Mouse (Mus musculus): ENCODE data around the gene Bhlhe41.

Bhlhe41 gene

DNA sequence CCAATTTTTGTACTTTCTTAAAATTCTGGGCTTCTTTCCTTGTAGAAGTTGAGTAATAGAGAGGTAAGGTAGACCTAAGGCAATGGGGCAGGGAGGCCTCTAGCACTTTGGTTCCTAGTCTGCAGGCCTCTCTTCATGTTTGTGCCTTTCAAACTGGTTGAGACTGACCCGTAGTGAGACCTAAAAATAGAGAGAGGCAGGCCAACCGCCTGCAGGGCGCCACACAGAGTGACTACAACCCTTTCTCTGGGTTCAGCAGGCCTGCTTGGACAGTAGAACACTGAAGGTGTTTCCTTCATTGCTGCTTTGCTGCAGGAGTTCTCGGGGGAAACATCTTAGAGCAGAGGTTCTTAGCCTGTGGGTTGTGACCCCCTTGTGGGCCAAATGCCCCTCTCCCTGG lies 5.6 kb upstream of the Bhlhe41 start:
- no peak for DNase-seq

DNA sequence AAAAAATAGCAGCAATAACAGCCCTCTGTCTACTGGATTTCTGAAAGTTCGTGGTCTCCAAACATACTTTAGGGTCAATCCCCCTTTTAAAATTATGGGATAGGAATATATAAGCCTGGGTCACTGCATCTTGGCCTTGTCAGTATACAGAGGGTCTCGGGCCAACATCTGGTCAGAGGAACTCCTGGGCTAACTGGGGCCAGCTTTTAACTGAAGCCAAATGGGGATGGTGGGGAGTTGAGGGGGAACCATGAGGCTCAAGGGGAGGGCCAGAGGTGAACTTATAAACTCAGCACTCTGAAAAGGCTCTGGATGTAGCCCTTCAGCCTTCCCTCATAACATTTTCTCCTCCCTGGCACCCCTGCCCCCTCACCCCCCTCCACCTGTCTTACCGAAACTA lies 1.8 kb upstream of the Bhlhe41 start:
- no peak for DNase-seq

GRCm38 (mm10) chr6:145865886-145866851 lies 811 bp upstream of the Bhlhe41 start:
- DNase-seq: peak; percentile 55

DNA sequence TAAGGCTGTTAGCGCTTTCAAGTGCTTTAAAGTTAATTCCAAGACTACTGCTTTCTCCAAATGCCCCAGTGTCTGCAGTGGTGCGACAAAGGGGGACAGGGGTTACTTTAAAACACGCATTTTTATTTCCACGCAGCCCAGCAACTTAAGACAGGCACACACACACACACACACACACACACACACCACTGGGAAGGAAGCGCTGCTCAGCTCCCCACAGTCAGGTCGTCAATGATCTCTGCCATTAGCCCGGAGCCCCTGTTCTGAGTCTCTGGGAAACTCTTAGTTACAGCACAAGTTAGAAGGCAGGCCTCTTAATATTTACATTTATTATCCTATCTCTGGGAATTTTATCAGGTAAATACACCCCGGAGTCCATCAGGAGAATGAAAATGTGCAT lies 1.2 kb downstream of the Bhlhe41 start:
- no peak for DNase-seq

- DNase-seq: peak; percentile 55
These were observed 2.0 kb downstream of the Bhlhe41 start for GRCm38 (mm10) chr6:145863065-145863971.

DNA sequence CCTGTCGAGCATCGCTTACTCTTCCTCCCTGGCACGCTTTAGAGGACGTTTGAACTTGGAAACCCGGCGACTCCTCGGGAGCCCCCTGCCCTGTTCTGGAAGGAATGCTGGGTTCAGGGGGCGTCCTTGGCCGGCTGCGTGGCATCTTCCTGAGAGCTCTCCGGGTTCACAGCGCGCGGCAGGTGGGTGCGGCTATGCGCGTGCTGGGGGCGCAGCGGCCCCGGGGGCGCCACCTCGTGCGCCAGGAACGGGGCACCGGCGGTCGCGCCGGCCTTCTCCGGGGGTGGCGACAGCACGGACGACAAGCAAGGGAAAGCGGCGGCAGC lies 2.7 kb downstream of the Bhlhe41 start:
- no peak for DNase-seq

DNA sequence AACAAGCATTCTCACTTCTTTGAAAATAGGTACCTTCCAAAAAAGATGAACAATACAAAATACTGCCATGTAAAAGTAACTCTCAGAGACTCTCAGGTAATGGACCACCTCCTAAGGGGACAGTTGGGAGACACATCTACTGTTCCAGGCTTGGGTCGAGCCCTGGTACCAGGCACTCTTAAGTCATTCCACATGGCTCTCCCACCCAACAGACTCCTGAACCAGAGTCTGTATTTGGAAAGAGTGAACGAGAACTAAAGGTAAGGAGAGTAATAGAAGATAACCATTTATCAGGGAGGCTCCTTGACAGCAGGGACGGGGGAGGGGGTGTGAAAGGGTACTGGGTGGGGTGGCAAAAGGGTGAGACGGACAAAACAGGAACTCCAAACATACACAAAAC lies 3.0 kb downstream of the Bhlhe41 start:
- DNase-seq: no peak

DNA sequence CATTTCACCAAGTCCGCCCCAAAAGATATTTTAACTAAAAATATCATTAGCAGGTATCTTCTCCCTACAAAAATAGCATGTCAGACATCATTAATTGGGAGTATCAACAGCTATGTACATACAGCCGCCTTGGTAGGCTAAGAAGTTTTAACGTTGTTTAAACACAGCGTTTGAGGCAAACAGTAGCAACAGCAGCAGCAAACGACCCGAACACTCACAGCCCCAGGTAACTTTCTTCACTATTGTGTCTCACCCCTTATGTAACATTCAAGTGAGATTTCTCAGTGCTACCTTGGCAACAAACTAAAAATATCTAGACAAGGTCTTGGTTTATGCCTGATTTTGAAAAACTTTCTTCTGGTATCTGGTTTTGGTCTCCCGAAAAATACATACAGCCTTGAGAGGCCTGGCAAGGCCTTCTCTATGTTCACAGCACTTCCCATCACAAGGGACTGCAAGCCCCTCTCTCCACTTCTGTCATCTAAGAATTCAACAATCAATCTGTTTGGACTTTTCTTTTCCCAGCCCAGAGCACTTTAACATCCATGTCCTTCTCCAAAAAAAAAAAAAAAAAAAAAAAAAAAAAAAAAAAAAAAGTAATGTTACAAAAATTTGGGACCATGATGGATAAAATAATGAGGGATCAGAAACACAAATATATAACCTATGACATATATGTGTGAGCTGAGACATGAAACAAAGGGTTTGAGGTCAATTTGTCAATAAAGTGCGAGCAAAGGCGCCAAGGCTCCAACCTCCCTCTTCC lies 3.7 kb downstream of the Bhlhe41 start:
- no peak for DNase-seq

GRCm38 (mm10) chr6:145860350-145860749 lies 5.0 kb downstream of the Bhlhe41 start:
- DNase-seq: no peak

GRCm38 (mm10) chr6:145858414-145858813 lies 6.9 kb downstream of the Bhlhe41 start:
- DNase-seq: no peak

DNA sequence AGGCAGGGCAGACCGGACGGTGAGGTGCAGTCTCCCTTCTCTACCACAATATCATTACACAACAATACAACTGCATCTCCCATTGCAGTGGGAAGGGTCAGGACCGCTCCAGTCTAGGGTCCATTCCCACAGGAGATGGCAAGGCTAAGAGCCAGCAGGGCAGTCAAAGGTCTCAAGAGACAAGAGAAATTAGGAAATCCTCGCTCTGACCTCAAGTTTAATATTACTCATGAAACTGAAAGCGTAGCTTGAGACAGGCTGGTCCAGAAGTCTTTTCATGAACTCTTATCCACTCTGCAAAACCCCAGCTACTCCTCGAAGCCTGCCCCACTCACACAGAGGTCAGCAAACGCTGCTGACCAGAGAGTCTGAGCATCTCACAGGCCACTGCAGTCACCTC lies 7.9 kb downstream of the Bhlhe41 start:
- no peak for DNase-seq

DNA sequence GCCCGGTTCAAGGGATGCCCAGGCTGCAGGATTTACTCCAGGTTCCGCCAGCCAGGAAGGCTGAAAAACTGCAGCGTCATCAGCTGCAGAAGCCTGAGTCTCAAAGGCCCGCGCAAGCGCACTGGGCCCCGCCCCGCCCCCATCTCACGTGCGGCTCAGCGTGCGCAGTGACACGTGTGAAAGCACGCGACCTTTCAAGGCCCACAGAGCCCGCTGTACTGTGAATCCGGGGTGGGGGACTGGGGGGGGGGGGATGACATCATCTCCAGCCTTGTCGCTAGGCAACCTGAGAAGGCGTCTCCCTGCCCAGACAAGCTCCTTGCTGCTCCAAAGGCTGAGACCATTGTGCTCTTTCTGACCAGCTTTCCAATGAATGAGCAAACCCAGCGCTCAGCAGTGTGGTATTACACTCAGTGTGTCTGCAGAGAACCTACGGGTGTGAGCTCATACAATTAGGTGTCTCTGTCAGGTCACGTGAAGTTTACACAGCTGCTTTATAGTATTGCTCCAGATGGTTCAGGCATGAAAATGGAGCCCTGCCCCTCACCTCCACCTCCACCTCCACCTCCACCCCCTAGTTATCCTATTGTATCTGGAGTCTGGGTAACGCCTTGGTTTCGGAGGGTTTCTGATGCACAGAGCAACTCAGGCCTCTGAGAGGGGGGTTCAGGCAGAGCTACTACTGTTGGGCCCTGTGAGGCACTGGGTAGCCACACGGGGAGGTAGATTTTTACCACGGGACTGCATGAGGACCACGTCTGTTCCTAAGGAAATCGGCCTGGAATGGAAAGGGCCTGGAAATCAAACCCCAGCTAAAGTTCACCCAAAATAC lies 9.4 kb downstream of the Bhlhe41 start:
- DNase-seq: peak; percentile 87

GRCm38 (mm10) chr6:145854756-145855155 lies 10.6 kb downstream of the Bhlhe41 start:
- no peak for DNase-seq

GRCm38 (mm10) chr6:145853356-145854079 lies 11.8 kb downstream of the Bhlhe41 start:
- DNase-seq: no peak

GRCm38 (mm10) chr6:145852708-145853107 lies 12.7 kb downstream of the Bhlhe41 start:
- DNase-seq: no peak

DNA sequence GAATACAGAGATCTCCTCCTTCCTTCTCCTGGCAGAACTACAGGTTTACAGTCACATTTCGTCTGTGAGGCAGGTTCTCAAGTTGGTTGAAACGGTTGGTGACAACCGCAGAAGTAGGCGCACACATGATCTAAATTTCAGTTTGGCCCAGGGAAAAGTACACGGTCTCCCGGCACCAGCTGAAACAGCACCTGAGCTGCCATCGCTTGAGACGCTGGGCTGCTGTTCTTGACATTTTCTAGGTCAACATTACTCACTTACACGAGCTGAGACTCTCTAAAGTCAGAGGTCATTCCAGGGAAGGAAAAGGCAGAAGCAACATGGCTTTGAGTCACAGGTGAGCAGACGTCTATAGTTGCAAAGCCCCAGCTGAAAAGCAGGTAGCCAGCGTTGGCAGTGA lies 13.4 kb downstream of the Bhlhe41 start:
- DNase-seq: no peak

DNA sequence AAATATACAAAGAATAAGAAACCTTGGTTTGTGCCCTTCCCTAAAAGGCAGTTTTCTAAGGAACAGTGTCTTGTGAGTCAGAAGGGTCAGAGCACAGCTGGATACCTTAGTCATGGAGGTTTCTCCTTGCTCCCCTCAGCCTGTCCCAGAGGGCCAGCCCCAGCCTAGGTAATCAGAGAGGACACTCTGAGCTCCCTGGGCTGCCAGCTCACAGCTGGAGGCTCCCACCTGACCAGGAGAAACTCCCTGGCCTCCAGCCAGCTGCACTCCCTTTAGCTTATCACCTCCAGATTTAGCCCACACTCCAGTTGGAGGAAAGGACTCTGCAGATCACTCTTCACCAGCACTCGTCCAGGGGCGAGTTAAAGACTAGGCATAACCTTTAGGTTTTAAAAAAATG lies 14.6 kb downstream of the Bhlhe41 start:
- DNase-seq: no peak

GRCm38 (mm10) chr6:145847661-145848060 lies 17.7 kb downstream of the Bhlhe41 start:
- DNase-seq: no peak

DNA sequence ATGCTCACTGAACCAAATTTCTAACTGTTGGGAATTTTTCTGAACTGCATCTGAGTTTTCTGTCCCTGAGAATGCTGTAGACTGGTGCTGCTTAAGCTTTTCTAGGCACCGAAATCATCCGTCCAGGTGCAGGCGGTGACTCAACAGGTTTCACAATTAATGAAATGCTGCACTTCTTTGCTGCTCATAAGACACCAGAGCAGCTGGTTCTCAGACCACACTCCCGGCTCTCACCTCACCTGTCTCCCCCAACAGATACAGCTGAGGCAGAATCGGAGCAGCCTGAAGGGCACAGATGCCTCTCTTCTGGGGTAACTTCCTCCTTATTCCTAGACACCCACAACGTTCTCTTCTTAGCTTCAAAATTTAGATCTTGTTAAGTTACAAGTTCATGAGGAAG lies 18.4 kb downstream of the Bhlhe41 start:
- no peak for DNase-seq

DNA sequence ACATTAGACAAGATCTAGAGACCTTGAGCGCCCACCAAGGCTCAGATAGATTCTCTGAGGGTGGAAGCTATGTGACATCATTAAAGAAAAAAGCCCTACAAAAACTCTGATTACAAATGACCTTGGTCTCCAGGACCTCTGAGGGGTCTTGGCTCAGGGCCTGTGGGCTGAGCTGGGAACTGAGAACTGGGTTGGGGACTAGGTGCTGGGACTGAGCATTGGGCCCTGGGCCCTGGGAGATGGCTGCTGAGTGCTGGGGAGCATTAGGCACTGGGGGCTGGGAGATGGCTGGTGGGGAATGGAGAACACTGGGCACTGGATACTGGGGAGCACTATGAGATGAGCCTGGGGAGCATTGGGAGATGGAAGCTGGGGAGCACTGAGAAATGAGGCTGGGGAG lies 19.3 kb downstream of the Bhlhe41 start:
- DNase-seq: no peak

- no peak for DNase-seq
These were observed 19.7 kb downstream of the Bhlhe41 start for GRCm38 (mm10) chr6:145845611-145846010.
